Mouse (Mus musculus): ENCODE results near the gene Zbtb1.

DNA sequence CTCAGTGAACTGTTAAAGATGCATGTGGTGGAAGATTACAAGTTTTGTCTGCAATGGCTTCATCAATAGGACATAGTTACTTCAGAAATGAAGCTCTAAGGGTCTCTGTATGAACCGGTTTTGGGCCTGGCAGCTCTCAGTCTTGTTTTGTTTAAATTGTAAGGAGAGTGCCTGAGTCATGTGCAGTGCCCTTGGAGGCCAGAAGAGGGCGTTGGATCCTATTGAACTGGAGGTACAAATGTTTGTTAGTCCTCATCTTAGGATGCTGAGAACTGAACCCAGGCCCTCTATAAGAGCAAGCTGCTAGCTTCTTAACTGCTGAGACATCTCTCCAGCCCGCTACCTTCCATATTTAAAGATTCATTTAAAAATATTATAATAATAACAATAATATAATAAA, 31.6 kb downstream of the Zbtb1 start:
- TF ChIP-seq CTCF (IDR thresholded peaks at IDR 0.05) (peak; percentile 42), POLR2A (IDR thresholded peaks at IDR 0.05; ENCODE audit: insufficient read depth, low read depth, low read length) (no peak)
